Mouse (Mus musculus) mature B cell (primary cell): ENCODE measurements around the gene Katnb1.

Source experiments
- in situ Hi-C: fragments of 300-500 bp; cut with MboI; formaldehyde crosslinking; loops from 2 replicates; pipeline ENCODE4 v1.14.3; 2019

The Katnb1 gene

GRCm38 (mm10) chr8:95084744-95085431 lies 3.9 kb downstream of the Katnb1 start:
- in situ Hi-C loops: loop anchor here (10.0 kb wide), 1 partner anchor 250 kb away; the partner anchor contains the start of genes Usb1 and Zfp319

- in situ Hi-C loops: loop anchor here (10.0 kb wide), 1 partner anchor 249 kb away; the partner anchor contains the start of genes Usb1 and Zfp319
Observed at GRCm38 (mm10) chr8:95085432-95086141, 4.6 kb downstream of the Katnb1 start.

DNA sequence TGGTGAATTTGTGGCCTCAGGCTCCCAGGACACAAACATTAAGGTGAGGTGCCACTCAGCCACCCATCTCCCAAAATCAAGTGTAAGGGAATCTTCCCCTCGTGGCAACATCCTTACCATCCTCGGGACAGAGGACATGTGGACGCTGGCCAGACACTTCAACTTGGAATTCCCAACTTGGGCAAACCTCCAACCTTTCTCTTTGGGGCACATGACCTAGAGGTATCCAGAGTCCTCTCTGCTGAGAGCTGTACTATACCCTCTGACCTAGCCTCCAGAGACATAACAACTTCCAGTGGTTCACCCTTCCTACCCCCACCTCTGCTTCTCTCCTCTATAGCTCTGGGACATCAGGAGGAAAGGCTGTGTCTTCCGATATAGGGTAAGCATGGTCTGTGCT lies 12.6 kb downstream of the Katnb1 start:
- in situ Hi-C loops: no loop called here

DNA sequence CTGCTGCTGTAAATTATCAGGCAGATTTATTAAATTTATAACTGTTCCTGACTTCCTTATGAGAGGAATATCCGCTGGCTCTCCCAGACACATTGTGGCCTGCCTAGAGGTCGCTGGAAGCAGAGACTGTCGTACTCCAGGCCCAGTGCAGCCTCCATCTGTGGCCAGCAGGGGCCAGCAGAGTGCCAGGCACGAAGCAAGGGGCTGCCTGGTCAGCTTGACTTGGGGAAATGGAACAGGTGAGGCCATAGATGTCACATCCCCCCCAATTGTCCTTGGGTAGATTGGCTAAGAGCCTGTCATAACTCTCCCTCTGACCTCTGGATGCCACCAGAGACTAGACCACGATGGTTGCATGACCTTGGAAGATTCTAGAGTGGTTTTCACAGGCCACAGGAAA lies 18.0 kb downstream of the Katnb1 start:
- in situ Hi-C loops: no loop called here

- in situ Hi-C loops: no loop called here
Observed at GRCm38 (mm10) chr8:95101972-95102371, 21.0 kb downstream of the Katnb1 start.

DNA sequence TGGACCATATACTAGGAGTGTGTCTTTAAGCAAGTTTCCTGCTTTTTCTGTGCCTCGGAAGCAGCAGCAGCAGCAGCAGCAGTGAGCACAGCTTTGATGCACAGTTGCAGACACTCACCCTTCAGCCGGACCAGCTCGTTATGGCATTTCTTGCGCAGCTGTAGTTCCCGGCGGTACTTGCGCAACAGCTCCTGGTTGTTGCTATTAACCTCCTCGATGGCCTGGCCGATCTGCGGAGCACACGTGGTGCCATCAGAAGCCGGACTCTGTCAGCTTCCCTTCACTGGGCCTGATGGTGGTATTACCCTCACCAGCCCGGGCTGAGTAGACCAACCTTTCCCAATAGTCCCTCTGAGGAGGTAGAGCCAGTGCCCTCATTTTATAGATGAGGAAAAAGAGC lies 26.3 kb downstream of the Katnb1 start:
- in situ Hi-C loops: no loop called here

- in situ Hi-C loops: no loop called here
Observed at GRCm38 (mm10) chr8:95112594-95112993, 31.6 kb downstream of the Katnb1 start.

- in situ Hi-C loops: no loop called here
Observed at GRCm38 (mm10) chr8:95113108-95113507, 32.1 kb downstream of the Katnb1 start.

- in situ Hi-C loops: no loop called here
Observed at GRCm38 (mm10) chr8:95113750-95114149, 32.8 kb downstream of the Katnb1 start.

GRCm38 (mm10) chr8:95123455-95123854 lies 42.5 kb downstream of the Katnb1 start:
- in situ Hi-C loops: no loop called here

DNA sequence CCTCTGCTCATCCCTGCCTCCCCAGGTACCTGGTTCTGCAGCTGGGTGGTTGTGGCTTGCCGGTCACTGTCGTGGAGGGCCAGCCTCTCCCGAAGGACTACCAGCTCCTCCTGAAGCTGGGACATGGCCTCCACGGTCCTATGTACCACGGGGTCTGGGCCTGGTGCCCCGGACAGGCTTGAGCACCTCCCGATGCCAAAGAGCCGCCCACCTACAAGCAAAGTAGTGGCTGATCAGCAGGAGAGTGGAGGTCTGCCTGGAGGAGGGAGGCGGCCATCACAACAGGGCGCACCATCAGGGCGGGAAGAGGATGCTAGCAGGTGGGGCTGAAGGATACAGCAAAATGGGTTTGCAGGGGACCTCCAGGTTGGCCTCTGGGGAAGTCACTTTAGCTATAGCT lies 45.5 kb downstream of the Katnb1 start:
- in situ Hi-C loops: no loop called here

- in situ Hi-C loops: no loop called here
Observed at GRCm38 (mm10) chr8:95127658-95128057, 46.7 kb downstream of the Katnb1 start.

DNA sequence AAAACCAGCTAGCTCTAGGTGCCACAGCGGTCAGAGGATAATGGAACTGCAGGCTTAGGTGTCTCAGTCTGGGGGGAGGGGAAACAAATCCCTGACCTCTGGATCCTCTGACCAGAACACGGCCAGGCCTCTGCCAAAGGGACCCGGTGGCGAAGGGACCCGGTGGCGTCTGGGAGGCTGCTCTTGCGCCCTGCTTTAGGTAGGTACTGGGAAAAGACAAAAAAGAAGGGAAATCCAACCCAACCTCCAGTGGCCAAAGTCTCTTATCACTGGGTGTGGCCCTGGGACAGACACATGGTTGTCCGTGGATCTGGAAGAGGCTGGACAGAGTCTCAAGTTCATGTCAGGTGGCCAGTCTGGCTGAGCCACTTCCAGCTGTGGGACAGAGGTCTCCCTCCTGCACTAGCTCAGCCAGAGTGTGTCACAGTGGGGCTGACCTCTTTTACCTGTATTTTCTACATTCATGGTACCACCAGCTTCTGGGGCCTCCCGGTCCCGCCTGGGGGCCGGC lies 47.8 kb downstream of the Katnb1 start:
- in situ Hi-C loops: no loop called here

DNA sequence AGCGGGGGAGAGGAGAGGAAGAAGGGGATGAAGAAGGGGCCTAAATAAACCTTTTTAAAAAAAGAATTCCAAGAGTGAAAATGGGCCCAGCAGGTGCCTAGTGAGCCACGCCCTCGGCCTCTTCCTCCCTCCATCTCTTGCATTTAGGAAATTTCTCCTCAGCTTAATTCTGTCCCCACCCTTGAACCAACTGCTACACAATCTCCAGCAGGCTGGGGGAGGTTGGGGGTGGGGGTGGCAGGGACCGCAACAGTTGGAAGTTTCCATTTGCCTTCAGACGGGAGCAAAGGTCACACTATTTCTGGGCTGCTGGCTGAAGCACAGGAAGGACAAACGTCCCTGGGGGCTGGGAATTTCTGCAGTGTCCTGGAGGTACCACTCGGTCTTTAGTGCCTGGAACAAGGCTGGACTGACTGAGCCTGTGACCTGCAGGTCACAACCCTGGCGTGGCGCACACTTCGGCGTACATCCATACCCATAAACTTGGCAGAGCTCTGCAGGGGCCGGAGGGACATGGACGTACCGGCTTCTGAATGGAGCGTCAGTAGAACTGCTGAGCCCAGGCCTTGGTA lies 50.1 kb downstream of the Katnb1 start:
- in situ Hi-C loops: no loop called here

GRCm38 (mm10) chr8:95131983-95132382 lies 51.0 kb downstream of the Katnb1 start:
- in situ Hi-C loops: no loop called here

GRCm38 (mm10) chr8:95134186-95134585 lies 53.2 kb downstream of the Katnb1 start:
- in situ Hi-C loops: no loop called here

DNA sequence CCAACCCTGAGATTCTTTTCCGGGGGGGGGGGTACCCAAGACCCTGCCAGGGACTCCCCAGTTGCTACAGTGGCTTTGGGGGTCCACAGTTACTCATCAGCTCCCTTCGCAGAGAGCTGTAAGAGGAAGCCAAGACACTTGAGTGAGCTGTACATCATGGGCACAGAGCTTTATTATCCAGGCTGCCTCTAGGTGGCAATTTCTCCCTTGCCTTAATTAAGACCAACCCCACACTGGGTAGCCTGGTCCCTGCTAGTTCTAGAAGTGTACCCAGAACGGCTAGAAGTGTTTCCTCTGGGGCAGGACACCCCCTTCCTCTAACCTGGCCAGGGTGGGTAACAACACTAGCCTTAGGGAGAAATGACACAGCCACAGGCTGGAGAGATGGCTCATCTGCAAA lies 54.3 kb downstream of the Katnb1 start:
- in situ Hi-C loops: no loop called here

DNA sequence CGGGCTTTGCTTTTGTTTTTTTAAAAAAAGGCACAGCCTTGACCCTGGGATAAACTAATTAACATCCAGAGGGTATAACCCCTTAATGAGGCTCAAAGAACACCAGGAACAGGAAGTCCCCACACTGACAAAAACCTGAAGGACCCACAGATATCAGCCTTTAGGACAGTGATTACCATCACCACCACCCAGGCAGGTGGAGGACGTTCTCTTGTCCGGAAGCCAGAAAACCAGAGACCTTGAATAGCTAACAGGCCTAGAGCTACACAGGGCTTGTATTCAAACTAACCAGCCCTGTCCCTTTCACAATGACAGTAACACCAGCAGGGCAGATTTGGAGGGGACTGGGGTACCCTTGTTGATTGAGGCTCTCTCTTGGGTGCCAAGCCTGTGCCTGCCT lies 55.2 kb downstream of the Katnb1 start:
- in situ Hi-C loops: no loop called here

DNA sequence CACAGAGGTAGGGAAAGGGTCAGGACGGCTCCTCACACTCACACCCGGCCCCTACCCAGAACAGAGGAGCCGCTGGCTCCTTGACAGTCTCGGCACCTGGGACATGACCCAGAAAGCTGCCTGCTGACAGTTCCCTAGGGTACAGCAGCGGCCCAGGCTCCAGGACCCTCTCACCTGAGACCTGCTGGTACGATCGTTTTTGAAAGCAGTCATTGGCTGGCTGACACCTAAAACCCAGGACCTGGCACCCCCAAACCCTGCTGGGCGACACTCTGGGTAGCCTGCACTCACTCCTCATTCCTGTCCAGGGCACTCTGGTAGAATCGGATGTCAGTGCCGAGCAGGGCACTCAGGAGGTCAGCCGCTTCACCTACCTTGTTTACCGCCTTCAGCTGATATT lies 56.2 kb downstream of the Katnb1 start:
- in situ Hi-C loops: no loop called here

- in situ Hi-C loops: no loop called here
Observed at GRCm38 (mm10) chr8:95137641-95138098, 56.7 kb downstream of the Katnb1 start.

- in situ Hi-C loops: no loop called here
Observed at GRCm38 (mm10) chr8:95138341-95139050, 57.5 kb downstream of the Katnb1 start.

GRCm38 (mm10) chr8:95139051-95139365 lies 58.0 kb downstream of the Katnb1 start:
- in situ Hi-C loops: no loop called here
